Mouse (Mus musculus) neural tube, embryonic 14.5 days (tissue): ENCODE measurements around the gene Naa35. TPM values are rescaled to one million over a fixed set of nuclear protein-coding genes. Genes with fewer than 3 reads are reported as not detected.
A peak's percentile ranks its signal among the peaks of the same experiment; 100 is the strongest.

Experiments
- ATAC-seq: fragments of 200-750 bp; cut with Nextera tagmentation; 2 replicates; pipeline ENCODE4 v1.8.0; 2017; ENCODE audit warnings: low read depth, mild to moderate bottlenecking, moderate TSS enrichment, moderate library complexity
- H3K27ac ChIP-seq: fragments of 300-500 bp; sonication (generic); 2 replicates; pipeline ENCODE4 v1.5.1; 2014; ENCODE audit warnings: low read depth, mild to moderate bottlenecking, control low read depth, low read length, moderate library complexity, mixed read lengths
- H3K27me3 ChIP-seq: fragments of 300-500 bp; sonication (generic); 2 replicates; pipeline ENCODE4 v1.6.1; 2014; ENCODE audit warnings: low read length; ENCODE audit not compliant: control insufficient read depth, insufficient read depth
- H3K36me3 ChIP-seq: fragments of 300-500 bp; sonication (generic); 2 replicates; pipeline ENCODE4 v1.6.1; 2014; ENCODE audit warnings: low read length, mixed read lengths; ENCODE audit not compliant: control insufficient read depth, insufficient read depth
- H3K4me1 ChIP-seq: fragments of 300-500 bp; sonication (generic); 2 replicates; pipeline ENCODE4 v1.6.1; 2014; ENCODE audit warnings: low read length; ENCODE audit not compliant: control insufficient read depth, insufficient read depth
- H3K4me2 ChIP-seq: fragments of 300-500 bp; sonication (generic); 2 replicates; pipeline ENCODE4 v1.6.1; 2014; ENCODE audit warnings: mild to moderate bottlenecking, low read depth, low read length, control low read depth
- H3K4me3 ChIP-seq: fragments of 300-500 bp; sonication (generic); 2 replicates; pipeline ENCODE4 v1.5.1; 2014; ENCODE audit warnings: low read depth, low read length, control low read depth, mixed read lengths
- H3K9ac ChIP-seq: fragments of 300-500 bp; sonication (generic); replicated peaks from 2 replicates; pipeline ENCODE4 v1.6.1; 2014; ENCODE audit warnings: low read depth, mild to moderate bottlenecking, control low read depth, low read length, mixed read lengths
- H3K9me3 ChIP-seq: fragments of 300-500 bp; sonication (generic); 2 replicates; pipeline ENCODE4 v1.6.1; 2016; ENCODE audit warnings: low read length; ENCODE audit not compliant: control insufficient read depth
- WGBS: fragments of 180-500 bp; shearing (Covaris S2); extraction: QIAGEN DNeasy Blood & Tissue Kit; methylation state at CpG from one replicate; pipeline ENCODE4 v1.1.7; 2014; 5-methylcytosine and 5-hydroxymethylcytosine counted together
- polyA plus RNA-seq: library from polyadenylated mRNA; unstranded; fragments of >200 nt; fragmentation: Nextera tagmentation; extraction: Ambion mirVana; gene quantifications from 2 replicates; pipeline ENCODE4 v1.2.1, GENCODE M21; 2014

Naa35 gene
- polyA plus RNA-seq, 1 experiment from 2014 or later, result 120 TPM

DNA sequence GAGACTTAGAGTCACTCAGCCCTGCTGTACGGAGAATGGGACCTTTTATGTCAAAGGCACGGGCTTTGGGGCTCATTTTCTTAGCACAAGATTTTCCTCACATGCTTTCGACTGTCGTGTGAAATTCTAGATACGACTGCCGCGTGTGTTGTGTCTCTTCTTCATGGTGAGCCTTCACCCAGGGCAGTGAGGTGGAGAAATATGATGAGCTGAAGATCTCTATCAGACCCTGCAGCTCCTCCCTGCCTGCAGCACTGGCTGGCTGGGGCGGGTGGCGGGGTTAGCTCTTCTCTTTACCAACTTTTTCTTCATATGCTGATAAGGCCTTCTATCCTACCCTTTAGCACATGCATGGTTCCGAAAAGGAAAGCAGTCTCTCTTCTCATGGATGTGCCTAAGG lies 20.1 kb upstream of the Naa35 start:
- Histone ChIP-seq H3K9ac (no peak overlapping the region), H3K9me3 (no peaks in the 10 kb centered on the region), H3K27me3 (no peaks in the 10 kb centered on the region), H3K27ac (no peak overlapping the region), H3K4me3 (no peak overlapping the region), H3K36me3 (no peaks in the 10 kb centered on the region), H3K4me1 (no peaks in the 10 kb centered on the region), H3K4me2 (no peak overlapping the region)
- 83% methylated on average over 10 of the region's 10 CpGs for WGBS
- no peak for ATAC-seq

DNA sequence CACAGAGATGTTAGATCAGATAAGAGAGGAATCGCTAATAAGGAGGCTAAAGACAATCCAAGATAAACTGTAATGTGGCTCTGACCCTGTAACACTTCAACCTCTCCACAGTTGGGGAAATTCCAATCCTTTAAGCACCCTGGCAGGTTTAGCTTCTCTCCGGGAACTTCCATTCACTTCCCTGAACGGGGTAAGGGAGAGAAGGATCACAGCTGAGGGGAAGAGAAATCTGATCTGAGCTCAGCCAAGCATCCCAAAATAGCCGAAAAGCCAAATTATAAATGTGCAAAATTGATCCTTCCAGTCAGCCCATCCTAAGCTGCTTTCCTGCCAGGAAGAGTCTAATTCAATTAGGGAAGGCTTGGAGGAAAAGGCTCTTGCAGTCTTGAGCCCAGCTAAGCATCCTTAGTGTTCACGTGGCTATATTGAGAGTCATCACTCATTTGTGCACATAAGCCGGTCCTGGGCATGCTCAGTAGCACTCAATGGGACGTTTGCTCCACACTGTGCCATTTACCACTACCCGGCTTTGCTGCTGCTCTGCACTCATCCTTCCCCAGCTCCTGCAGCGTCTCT lies 19.0 kb upstream of the Naa35 start:
- H3K27me3 ChIP-seq, result no peaks in the 10 kb centered on the region
- H3K9me3 ChIP-seq, result no peaks in the 10 kb centered on the region
- H3K27ac ChIP-seq, result no peak overlapping the region
- no peaks in the 10 kb centered on the region for H3K36me3 ChIP-seq
- ATAC-seq, result no peak
- no peak overlapping the region for H3K9ac ChIP-seq
- no peaks in the 10 kb centered on the region for H3K4me1 ChIP-seq
- H3K4me3 ChIP-seq, result no peak overlapping the region
- WGBS, result 66% methylated on average over 9 of the region's 9 CpGs
- H3K4me2 ChIP-seq, result no peak overlapping the region

DNA sequence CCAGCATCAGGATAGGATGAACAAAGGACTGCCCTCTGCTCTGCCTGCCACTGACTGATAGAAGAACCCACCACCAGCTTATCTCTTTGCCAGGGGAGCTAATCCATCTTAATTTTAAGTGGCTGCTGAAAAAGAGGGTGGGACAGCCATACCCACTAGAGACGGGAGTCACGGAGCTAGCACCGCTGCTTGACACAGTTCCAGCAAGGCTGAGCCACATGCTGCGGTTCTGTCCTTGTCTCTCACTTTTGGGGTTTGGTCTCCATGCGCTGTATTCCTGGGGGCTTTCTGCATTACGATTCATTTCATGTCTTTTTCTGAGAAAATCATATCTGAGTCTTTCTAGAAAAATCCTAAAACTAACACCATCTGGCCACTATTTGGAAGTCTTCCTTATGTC lies 14.0 kb upstream of the Naa35 start:
- Histone ChIP-seq H3K27ac (no peak overlapping the region), H3K9me3 (no peaks in the 10 kb centered on the region), H3K4me1 (no peaks in the 10 kb centered on the region), H3K4me2 (no peak overlapping the region), H3K36me3 (no peaks in the 10 kb centered on the region), H3K4me3 (no peak overlapping the region), H3K9ac (no peak overlapping the region), H3K27me3 (no peaks in the 10 kb centered on the region)
- no peak for ATAC-seq
- 96% methylated on average over 6 of the region's 6 CpGs for WGBS

- no peak for ATAC-seq
- H3K27ac ChIP-seq, result no peak overlapping the region
These were observed 12.5 kb upstream of the Naa35 start for GRCm38 (mm10) chr13:59572549-59572948.

GRCm38 (mm10) chr13:59580954-59581353 lies 4.1 kb upstream of the Naa35 start:
- H3K27me3 ChIP-seq, result no peaks in the 10 kb centered on the region
- no peaks in the 10 kb centered on the region for H3K9me3 ChIP-seq
- H3K4me2 ChIP-seq, result no peak overlapping the region
- no peak overlapping the region for H3K9ac ChIP-seq
- ATAC-seq, result no peak
- 97% methylated on average over 4 of the region's 4 CpGs for WGBS
- no peak overlapping the region for H3K27ac ChIP-seq
- no peak overlapping the region for H3K4me3 ChIP-seq
- H3K4me1 ChIP-seq, result 0 out of 2 replicates have a peak, but pooled peaks cover 5% of the 10 kb centered on the region
- H3K36me3 ChIP-seq, result no peaks in the 10 kb centered on the region

More at GRCm38 (mm10) chr13:59572549-59572948, 12.5 kb upstream of the Naa35 start:
- Histone ChIP-seq H3K9ac (no peak overlapping the region), H3K36me3 (no peaks in the 10 kb centered on the region), H3K9me3 (no peaks in the 10 kb centered on the region), H3K27me3 (no peaks in the 10 kb centered on the region), H3K4me1 (no peaks in the 10 kb centered on the region), H3K4me2 (no peak overlapping the region), H3K4me3 (no peak overlapping the region)
- 95% methylated on average over 2 of the region's 2 CpGs for WGBS

GRCm38 (mm10) chr13:59584481-59584880 lies 578 bp upstream of the Naa35 start:
- 2% methylated on average over 9 of the region's 9 CpGs for WGBS
- ATAC-seq, result peak; percentile 70

DNA sequence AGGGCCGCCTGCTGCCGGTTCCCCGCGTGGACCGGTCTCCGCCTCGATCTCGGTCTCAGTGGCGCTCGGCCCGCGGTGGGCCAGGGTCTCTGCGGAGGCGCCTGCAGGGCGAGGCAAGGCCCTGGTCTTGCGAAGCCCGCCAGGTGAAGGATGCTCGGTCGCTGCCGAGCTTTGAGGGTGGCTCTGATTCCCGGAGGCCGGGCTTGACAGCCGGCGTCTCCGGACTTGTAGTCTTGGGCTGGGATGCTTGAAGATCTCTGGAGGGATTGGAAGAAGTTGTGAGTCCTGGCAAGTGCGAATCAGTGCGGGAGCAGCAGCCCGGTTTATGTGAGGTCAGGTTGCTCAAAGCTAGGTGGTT lies 568 bp downstream of the Naa35 start:
- no peak for ATAC-seq
- H3K9me3 ChIP-seq, result no peaks in the 10 kb centered on the region
- peaks cover 22% of the 10 kb centered on the region for H3K4me1 ChIP-seq
- H3K36me3 ChIP-seq, result peaks cover 12% of the 10 kb centered on the region
- H3K4me2 ChIP-seq, result peak overlapping the region; percentile 63
- H3K9ac ChIP-seq, result peak overlapping the region; percentile 88
- under 1% methylated on average over 28 of the region's 28 CpGs for WGBS
- H3K27ac ChIP-seq, result peak overlapping the region; percentile 80
- H3K27me3 ChIP-seq, result no peaks in the 10 kb centered on the region
- peak overlapping the region; percentile 92 for H3K4me3 ChIP-seq

More at GRCm38 (mm10) chr13:59584481-59584880, 578 bp upstream of the Naa35 start:
- H3K9me3 ChIP-seq, result no peaks in the 10 kb centered on the region
- peak overlapping the region; percentile 79 for H3K27ac ChIP-seq
- H3K4me2 ChIP-seq, result peak overlapping the region; percentile 93
- H3K36me3 ChIP-seq, result peaks cover 5% of the 10 kb centered on the region; the same call in 1 of the 2 replicates
- no peaks in the 10 kb centered on the region for H3K27me3 ChIP-seq
- peak overlapping the region; percentile 92 for H3K4me3 ChIP-seq
- H3K9ac ChIP-seq, result peak overlapping the region; percentile 61
- H3K4me1 ChIP-seq, result peaks cover 22% of the 10 kb centered on the region

GRCm38 (mm10) chr13:59587201-59587600 lies 2.1 kb downstream of the Naa35 start:
- Histone ChIP-seq H3K9ac (no peak overlapping the region), H3K4me1 (peaks cover 22% of the 10 kb centered on the region), H3K27me3 (no peaks in the 10 kb centered on the region), H3K9me3 (no peaks in the 10 kb centered on the region), H3K4me3 (no peak overlapping the region), H3K4me2 (peak overlapping the region; percentile 20), H3K27ac (no peak overlapping the region), H3K36me3 (peaks cover 23% of the 10 kb centered on the region)
- ATAC-seq, result no peak
- 97% methylated on average over 2 of the region's 2 CpGs for WGBS

GRCm38 (mm10) chr13:59589672-59590071 lies 4.6 kb downstream of the Naa35 start:
- 86% methylated on average over 4 of the region's 4 CpGs for WGBS
- no peaks in the 10 kb centered on the region for H3K9me3 ChIP-seq
- no peak overlapping the region for H3K27ac ChIP-seq
- H3K4me3 ChIP-seq, result no peak overlapping the region
- no peak overlapping the region for H3K9ac ChIP-seq
- ATAC-seq, result no peak
- H3K4me1 ChIP-seq, result peaks cover 19% of the 10 kb centered on the region
- no peak overlapping the region for H3K4me2 ChIP-seq
- peaks cover 34% of the 10 kb centered on the region for H3K36me3 ChIP-seq
- H3K27me3 ChIP-seq, result no peaks in the 10 kb centered on the region
